Mouse (Mus musculus): Measurements from ENCODE around the gene Itih2. TPM values are rescaled to one million over a fixed set of nuclear protein-coding genes. Genes with fewer than 3 reads are reported as not detected.

Itih2 gene
- total and polyA plus RNA-seq, 3 experiments: not detected

DNA sequence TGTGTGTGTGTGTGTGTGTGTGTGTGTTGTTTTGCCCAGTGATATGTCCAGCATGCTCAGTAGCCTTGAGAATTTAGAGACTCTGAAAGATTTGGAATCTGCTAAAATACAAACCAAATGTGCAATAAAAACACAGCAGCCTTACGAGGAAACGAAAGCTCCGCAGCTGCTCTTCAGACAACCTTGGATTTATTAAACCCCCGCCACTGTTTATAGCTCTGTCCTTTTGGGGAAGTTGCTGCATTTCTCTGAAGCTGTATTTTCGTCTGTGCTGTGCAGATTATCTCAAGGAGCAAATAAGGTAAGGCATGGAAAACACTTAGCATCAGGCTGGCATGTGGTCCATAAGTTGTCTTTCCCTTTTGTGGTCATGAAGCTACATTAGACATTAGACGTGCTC lies 14.3 kb upstream of the Itih2 start:
- TF ChIP-seq MYC (IDR thresholded peaks at IDR 0.05; ENCODE audit: low read depth, low read length) (no peak), MAX (IDR thresholded peaks at IDR 0.05; ENCODE audit: low read length) (no peak)
- Histone ChIP-seq H3K4me1 (ENCODE audit: control insufficient read depth in 1 of 2, insufficient read depth in 2 of 2, low read length in 2 of 2) (0 out of 4 replicates have a peak, but pooled peaks cover 0 to 3% of the 10 kb centered on the region in 2 experiments), H3K79me2 (ENCODE audit: control insufficient read depth, insufficient read depth, low read length, poor library complexity) (no peaks in the 10 kb centered on the region), H3K27me3 (ENCODE audit: control insufficient read depth in 1 of 2, insufficient read depth in 2 of 2, low read length in 2 of 2) (no peaks in the 10 kb centered on the region; a peak in 1 of 4 replicates), H3K9ac (ENCODE audit: control insufficient read depth, low read depth, low read length, poor library complexity, severe bottlenecking) (no peak overlapping the region), H3K4me3 (ENCODE audit: control insufficient read depth in 1 of 2, insufficient read depth in 1 of 2, low read depth in 2 of 2, low read length in 2 of 2) (no peak overlapping the region), H3K27ac (ENCODE audit: control insufficient read depth, low read depth, low read length) (no peak overlapping the region), H3K9me3 (replicated peaks; ENCODE audit: insufficient read depth, low read length) (no peaks in the 10 kb centered on the region), H3K36me3 (ENCODE audit: control insufficient read depth in 1 of 2, insufficient read depth in 2 of 2, low read length in 2 of 2) (no peaks in the 10 kb centered on the region)
- no peak for DNase-seq (ENCODE audit: low read depth, low spot score)

DNA sequence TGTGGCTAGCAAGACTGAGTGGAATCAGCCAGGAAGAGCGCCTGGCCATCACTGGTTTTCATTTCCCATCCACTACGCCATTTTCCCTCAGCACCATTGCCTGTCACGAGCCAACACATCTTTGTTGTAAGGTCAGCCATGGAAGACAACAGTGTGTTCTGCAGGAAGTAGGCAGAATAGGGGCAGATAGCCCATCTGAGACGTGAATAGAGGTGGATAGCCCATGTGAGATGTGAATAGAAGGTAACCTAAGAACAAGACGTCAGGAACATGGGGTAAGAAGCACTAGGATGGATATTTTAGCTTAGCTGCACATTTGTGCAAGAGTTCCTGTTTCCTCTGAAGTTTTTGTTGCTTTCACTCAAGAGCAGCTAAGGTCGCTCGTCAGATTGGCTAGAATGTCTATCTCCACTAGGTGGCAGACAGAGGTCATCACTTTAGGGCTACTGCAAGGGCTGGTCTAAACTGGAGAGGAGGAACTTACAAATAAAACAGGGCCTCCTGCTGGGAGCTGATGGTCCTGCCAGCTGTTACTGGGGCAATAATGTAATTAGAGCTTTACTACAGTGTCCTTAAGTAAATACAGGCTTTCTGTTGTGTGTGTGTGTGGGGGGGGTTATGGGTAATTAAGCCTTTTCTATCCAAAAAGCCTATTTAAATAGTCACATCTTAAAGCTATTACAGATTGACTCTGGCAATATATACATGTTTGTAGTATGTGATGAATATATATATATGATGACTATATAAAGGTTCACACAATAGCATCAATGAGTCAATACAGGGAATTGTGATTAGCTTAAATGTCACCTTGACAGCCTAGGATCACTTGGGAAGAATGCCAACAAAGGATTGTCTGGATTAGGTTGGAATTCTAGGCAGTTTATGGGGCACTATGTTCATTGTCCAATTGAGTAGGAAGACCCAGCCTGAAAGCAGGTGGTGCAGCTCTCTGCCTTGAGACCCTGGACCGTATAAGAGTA lies 11.6 kb upstream of the Itih2 start:
- Histone ChIP-seq H3K9me3 (replicated peaks; ENCODE audit: insufficient read depth, low read length) (no peaks in the 10 kb centered on the region), H3K4me3 (ENCODE audit: control insufficient read depth in 1 of 2, insufficient read depth in 1 of 2, low read depth in 2 of 2, low read length in 2 of 2) (no peak overlapping the region), H3K9ac (ENCODE audit: control insufficient read depth, low read depth, low read length, poor library complexity, severe bottlenecking) (no peak overlapping the region), H3K27ac (ENCODE audit: control insufficient read depth, low read depth, low read length) (no peak overlapping the region), H3K27me3 (ENCODE audit: control insufficient read depth in 1 of 2, insufficient read depth in 2 of 2, low read length in 2 of 2) (no peaks in the 10 kb centered on the region), H3K79me2 (ENCODE audit: control insufficient read depth, insufficient read depth, low read length, poor library complexity) (no peaks in the 10 kb centered on the region), H3K4me1 (ENCODE audit: control insufficient read depth in 1 of 2, insufficient read depth in 2 of 2, low read length in 2 of 2) (0 out of 4 replicates have a peak, but pooled peaks cover 0 to 3% of the 10 kb centered on the region in 2 experiments), H3K36me3 (ENCODE audit: control insufficient read depth in 1 of 2, insufficient read depth in 2 of 2, low read length in 2 of 2) (no peaks in the 10 kb centered on the region)
- peak; percentile 83 for DNase-seq (ENCODE audit: low read depth, low spot score)
- TF ChIP-seq ZC3H11A (IDR thresholded peaks at IDR 0.05; ENCODE audit: low read depth, low read length) (peak; percentile 45), SMC3 (IDR thresholded peaks at IDR 0.05; ENCODE audit: low read depth, low read length) (peak; percentile 82), ZKSCAN1 (IDR thresholded peaks at IDR 0.05; ENCODE audit: low read depth, low read length) (no peak), MEF2A (IDR thresholded peaks at IDR 0.05; ENCODE audit: extremely low read depth, insufficient replicate concordance, low read depth, low read length, poor library complexity, severe bottlenecking) (no peak), CTCF (IDR thresholded peaks at IDR 0.05 in 2 of 3, conservative IDR thresholded peaks at IDR 0.05 in 1 of 3; ENCODE audit: control insufficient read depth in 1 of 3, insufficient read depth in 1 of 3, low read depth in 2 of 3, low read length in 3 of 3, poor library complexity in 1 of 3, severe bottlenecking in 1 of 3) (peak; percentile 51 to 85 (median 58)), TBP (IDR thresholded peaks at IDR 0.05; ENCODE audit: low read depth, low read length) (no peak), ZNF384 (IDR thresholded peaks at IDR 0.05; ENCODE audit: low read depth, low read length) (no peak), EP300 (IDR thresholded peaks at IDR 0.05; ENCODE audit: low read depth in 1 of 2, low read length in 2 of 2) (no peak), RAD21 (IDR thresholded peaks at IDR 0.05; ENCODE audit: low read depth, low read length) (peak; percentile 71)

DNA sequence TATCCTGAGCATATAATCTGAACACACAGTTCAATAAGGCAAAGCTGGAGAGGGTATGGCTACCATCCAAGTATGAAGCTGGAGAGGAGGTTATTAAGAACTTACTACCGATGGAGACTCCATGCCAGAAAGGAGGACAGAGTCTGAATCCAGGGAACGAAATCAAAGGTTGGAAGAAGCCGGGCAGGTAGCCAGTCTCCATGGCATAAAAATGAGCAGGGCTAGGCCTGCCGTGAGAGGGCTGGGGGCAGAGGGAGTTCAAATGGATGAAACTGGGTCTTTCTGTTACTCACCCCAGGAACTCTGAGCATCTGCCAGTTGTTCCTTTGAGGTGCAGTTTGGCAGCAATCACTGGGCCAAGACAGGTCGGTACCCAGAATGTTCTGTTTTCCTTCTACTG lies 9.3 kb upstream of the Itih2 start:
- H3K9me3 ChIP-seq (replicated peaks; ENCODE audit: insufficient read depth, low read length): no peaks in the 10 kb centered on the region
- H3K4me3 ChIP-seq (ENCODE audit: control insufficient read depth in 1 of 2, insufficient read depth in 1 of 2, low read depth in 2 of 2, low read length in 2 of 2): no peak overlapping the region
- no peaks in the 10 kb centered on the region; a peak in 1 of 4 replicates for H3K27me3 ChIP-seq (ENCODE audit: control insufficient read depth in 1 of 2, insufficient read depth in 2 of 2, low read length in 2 of 2)
- no peak overlapping the region for H3K27ac ChIP-seq (ENCODE audit: control insufficient read depth, low read depth, low read length)
- no peak for DNase-seq (ENCODE audit: low read depth, low spot score)
- no peak overlapping the region for H3K9ac ChIP-seq (ENCODE audit: control insufficient read depth, low read depth, low read length, poor library complexity, severe bottlenecking)
- H3K36me3 ChIP-seq (ENCODE audit: control insufficient read depth in 1 of 2, insufficient read depth in 2 of 2, low read length in 2 of 2): no peaks in the 10 kb centered on the region
- no peaks in the 10 kb centered on the region for H3K79me2 ChIP-seq (ENCODE audit: control insufficient read depth, insufficient read depth, low read length, poor library complexity)
- 0 out of 4 replicates have a peak, but pooled peaks cover 0 to 3% of the 10 kb centered on the region in 2 experiments for H3K4me1 ChIP-seq (ENCODE audit: control insufficient read depth in 1 of 2, insufficient read depth in 2 of 2, low read length in 2 of 2)
- TF ChIP-seq TBP (IDR thresholded peaks at IDR 0.05; ENCODE audit: low read depth, low read length) (no peak), POLR2AphosphoS2 (IDR thresholded peaks at IDR 0.05; ENCODE audit: low read length) (no peak), JUND (IDR thresholded peaks at IDR 0.05; ENCODE audit: low read depth, low read length) (no peak), ELF1 (IDR thresholded peaks at IDR 0.05; ENCODE audit: low read depth, low read length) (no peak), RAD21 (IDR thresholded peaks at IDR 0.05; ENCODE audit: low read depth, low read length) (no peak), MAZ (IDR thresholded peaks at IDR 0.05; ENCODE audit: low read depth, low read length) (no peak), POLR2AphosphoS5 (IDR thresholded peaks at IDR 0.05; ENCODE audit: borderline replicate concordance, low read depth, low read length) (no peak), CHD2 (IDR thresholded peaks at IDR 0.05; ENCODE audit: low read length) (no peak), ETS1 (IDR thresholded peaks at IDR 0.05; ENCODE audit: low read depth, low read length) (no peak), EP300 (IDR thresholded peaks at IDR 0.05; ENCODE audit: low read depth in 1 of 2, low read length in 2 of 2) (no peak), CHD1 (IDR thresholded peaks at IDR 0.05; ENCODE audit: low read depth, low read length) (no peak), MXI1 (IDR thresholded peaks at IDR 0.05; ENCODE audit: low read depth, low read length) (no peak), MAFK (IDR thresholded peaks at IDR 0.05; ENCODE audit: borderline replicate concordance, low read depth, low read length) (no peak), TCF12 (IDR thresholded peaks at IDR 0.05; ENCODE audit: low read depth, low read length) (no peak), USF2 (IDR thresholded peaks at IDR 0.05; ENCODE audit: borderline replicate concordance in 1 of 2, insufficient read depth in 1 of 2, low read depth in 1 of 2, low read length in 2 of 2) (no peak)

All from MEL (cell line).